In the genomic region with DNA sequence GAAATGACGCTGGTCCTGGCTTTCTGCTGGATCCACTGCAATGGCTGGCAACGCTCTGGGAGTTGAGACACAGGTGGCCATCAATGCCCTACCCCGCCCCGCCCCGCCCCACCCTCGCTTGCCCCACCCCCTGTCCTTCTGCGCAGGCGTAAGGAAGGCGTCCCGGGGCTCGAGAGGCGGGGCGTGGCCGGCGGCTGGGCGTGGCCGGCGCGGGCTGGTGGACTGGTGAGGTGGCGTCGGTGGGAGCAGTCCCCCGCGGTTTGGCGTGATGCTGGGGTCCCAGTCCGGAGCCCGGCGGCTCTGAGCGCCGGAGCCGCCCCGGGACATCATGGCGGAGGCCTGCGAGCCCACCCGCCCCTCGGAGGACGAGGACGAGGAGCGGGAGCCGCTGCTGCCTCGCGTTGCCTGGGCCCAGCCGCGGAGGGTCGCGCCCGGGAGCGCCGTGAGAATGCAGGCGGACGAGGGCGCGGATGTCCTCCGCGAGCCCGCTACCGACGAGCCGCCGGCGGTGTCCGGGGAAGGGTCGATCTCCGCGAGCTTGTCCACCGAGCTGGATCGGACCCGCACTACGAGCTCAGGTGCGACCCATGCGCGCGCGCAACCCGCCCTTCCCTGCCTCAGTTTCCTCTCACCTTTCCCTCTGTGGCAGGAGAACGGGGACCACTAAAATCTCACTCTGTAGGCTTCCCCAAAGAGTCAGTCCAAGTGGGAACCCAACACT, we compare ENCODE assay signal across 7 mouse cellular contexts. TPM values are rescaled to one million over a fixed set of nuclear protein-coding genes. Genes with fewer than 3 reads are reported as not detected.
DNase-seq lines count a peak whose midpoint lies in the region; ATAC-seq and TF ChIP-seq lines count a peak whose summit lies in the region.

Pi4k2b (plus strand) TSS at position 184 of the 721 bp plus-strand sequence.

- peak; percentile 94 for ATAC-seq in intestine, postnatal 0 days
- peak; percentile 91 for ATAC-seq in limb, embryonic 11.5 days (ENCODE audit: insufficient number of reproducible peaks, low FRiP score, low TSS enrichment, low read depth)
- peak; percentile 93 for ATAC-seq in midbrain, embryonic 13.5 days

- no peak for TF ChIP-seq CTCF in intestine, postnatal 0 days (IDR thresholded peaks at IDR 0.05; ENCODE audit: low read depth)
- no peak for TF ChIP-seq CTCF in small intestine, adult 2 months (IDR thresholded peaks at IDR 0.05; ENCODE audit: extremely low read depth, insufficient read length, insufficient replicate concordance, low read depth, low read length)

- peak within 1 kb of the TSS; percentile 98 for H3K4me3 ChIP-seq in intestine, postnatal 0 days (ENCODE audit: low read depth, low read length)
- H3K4me3 ChIP-seq in limb, embryonic 11.5 days (ENCODE audit: low read depth, low read length) = peak within 1 kb of the TSS; percentile 79
- peak within 1 kb of the TSS; percentile 73 for H3K4me3 ChIP-seq in midbrain, embryonic 13.5 days (replicated peaks)
- peak within 1 kb of the TSS; percentile 100 for H3K4me3 ChIP-seq in small intestine, adult 2 months (ENCODE audit: low read depth, low read length)

- under 1% methylated on average over 73 of the region's 75 CpGs for WGBS in intestine, postnatal 0 days
- under 1% methylated on average over 75 of the region's 75 CpGs for WGBS in limb, embryonic 11.5 days
- under 1% methylated on average over 59 of the region's 75 CpGs for WGBS in midbrain, embryonic 13.5 days
- under 1% methylated on average over 75 of the region's 75 CpGs for WGBS in small intestine, adult 2 months

- H3K9me3 ChIP-seq in intestine, postnatal 0 days (ENCODE audit: control insufficient read depth) = no peaks in the 10 kb centered on the region
- H3K9me3 ChIP-seq in limb, embryonic 11.5 days (ENCODE audit: control insufficient read depth, low read length) = no peaks in the 10 kb centered on the region
- no peaks in the 10 kb centered on the region for H3K9me3 ChIP-seq in midbrain, embryonic 13.5 days

- H3K27me3 ChIP-seq in intestine, postnatal 0 days (replicated peaks; ENCODE audit: control insufficient read depth, insufficient read depth, low read length) = no peaks in the 10 kb centered on the region
- no peaks in the 10 kb centered on the region for H3K27me3 ChIP-seq in limb, embryonic 11.5 days (ENCODE audit: control insufficient read depth, insufficient read depth, low read length)
- H3K27me3 ChIP-seq in midbrain, embryonic 13.5 days = 0 out of 2 replicates have a peak, but pooled peaks cover 2% of the 10 kb centered on the region
- no peaks in the 10 kb centered on the region for H3K27me3 ChIP-seq in small intestine, adult 2 months (ENCODE audit: control insufficient read depth, insufficient read depth, low read length)

- peak within 1 kb of the TSS; percentile 90 for H3K9ac ChIP-seq in intestine, postnatal 0 days (ENCODE audit: low read depth, low read length)
- peak within 1 kb of the TSS; percentile 89 for H3K9ac ChIP-seq in limb, embryonic 11.5 days (ENCODE audit: low read length)
- H3K9ac ChIP-seq in midbrain, embryonic 13.5 days (replicated peaks) = peak within 1 kb of the TSS; percentile 72

- H3K4me2 ChIP-seq in intestine, postnatal 0 days (replicated peaks; ENCODE audit: low read depth) = peak within 1 kb of the TSS; percentile 79
- H3K4me2 ChIP-seq in limb, embryonic 11.5 days (ENCODE audit: low read depth, severe bottlenecking) = peak within 1 kb of the TSS; percentile 74
- H3K4me2 ChIP-seq in midbrain, embryonic 13.5 days (replicated peaks) = peak within 1 kb of the TSS; percentile 85

- no peaks in the 10 kb centered on the region for H3K36me3 ChIP-seq in intestine, postnatal 0 days (ENCODE audit: control insufficient read depth, insufficient read depth)
- no peaks in the 10 kb centered on the region for H3K36me3 ChIP-seq in limb, embryonic 11.5 days (ENCODE audit: control insufficient read depth, insufficient read depth, low read length)
- no peaks in the 10 kb centered on the region for H3K36me3 ChIP-seq in midbrain, embryonic 13.5 days
- H3K36me3 ChIP-seq in small intestine, adult 2 months (ENCODE audit: control insufficient read depth, insufficient read depth, low read length) = no peaks in the 10 kb centered on the region

- peak; percentile 57; the same call in 1 of the 2 replicates for TF ChIP-seq POLR2A in small intestine, adult 2 months (IDR thresholded peaks at IDR 0.05; ENCODE audit: low read depth, low read length)

- peak; percentile 89 for DNase-seq in adrenal gland, adult 2 months
- peak; percentile 61 for DNase-seq in embryo, embryonic 11.5 days (ENCODE audit: low read depth, low spot score)
- DNase-seq in gastrocnemius, postnatal 4 days (ENCODE audit: low spot score in 2 of 2) = peak; percentile 65 to 84
- peak; percentile 91 for DNase-seq in limb, embryonic 11.5 days (ENCODE audit: low spot score)

- H3K27ac ChIP-seq in intestine, postnatal 0 days (ENCODE audit: low read depth, low read length) = peak within 1 kb of the TSS; percentile 92
- peak within 1 kb of the TSS; percentile 77 for H3K27ac ChIP-seq in limb, embryonic 11.5 days (replicated peaks; ENCODE audit: low read depth, low read length)
- H3K27ac ChIP-seq in midbrain, embryonic 13.5 days = peak within 1 kb of the TSS; percentile 39; the same call in 1 of the 2 replicates
- peak within 1 kb of the TSS; percentile 94 for H3K27ac ChIP-seq in small intestine, adult 2 months (ENCODE audit: insufficient read depth, low read depth, low read length)

- H3K4me1 ChIP-seq in intestine, postnatal 0 days (replicated peaks; ENCODE audit: control insufficient read depth, insufficient read depth, low read length) = no peaks in the 10 kb centered on the region
- no peaks in the 10 kb centered on the region for H3K4me1 ChIP-seq in limb, embryonic 11.5 days (ENCODE audit: control insufficient read depth, insufficient read depth, low read length)
- peaks cover 7% of the 10 kb centered on the region; the same call in 1 of the 2 replicates for H3K4me1 ChIP-seq in midbrain, embryonic 13.5 days (replicated peaks)
- no peaks in the 10 kb centered on the region; the same call in 1 of the 2 replicates for H3K4me1 ChIP-seq in small intestine, adult 2 months (ENCODE audit: control insufficient read depth, insufficient read depth, insufficient read length, low read length)

RNA-seq across cellular contexts. Expression of gene Pi4k2b, which starts in this region (rescaled TPM):
- total RNA-seq in adrenal gland, adult 2 months (2021) = 10 to 100 TPM in 1 of 2 experiments, 1 to 10 TPM in 1; 7.7 to 10.7 TPM
- 11.3 and 12.6 TPM in 2 replicates for polyA plus RNA-seq in adrenal gland, adult 2 months (2012; rRNA removed)
- 1 to 10 TPM; 7.8 to 8.1 TPM for total RNA-seq in gastrocnemius, postnatal 4 days (2021)
- polyA plus RNA-seq in intestine, postnatal 0 days (2015; fragmentation: Nextera tagmentation; extraction: Ambion mirVana) = 40.9 and 43.1 TPM in 2 replicates
- 22.8 TPM in 2 replicates for polyA plus RNA-seq in limb, embryonic 11.5 days (2014; fragmentation: Nextera tagmentation; extraction: Ambion mirVana)
- 5.9 and 6.2 TPM in 2 replicates for polyA plus RNA-seq in midbrain, embryonic 13.5 days (2015; fragmentation: Nextera tagmentation; extraction: Ambion mirVana)
- 62.1 and 149 TPM in 2 replicates for polyA plus RNA-seq in small intestine, adult 2 months (2012; rRNA removed)

Comparison
In these comparisons a context has a peak if more than half of its experiments do, and no peak if none do; other contexts are left out.
1. Peak in every context shown above with its lines: DNase-seq, ATAC-seq, H3K4me3 ChIP-seq and H3K27ac ChIP-seq.
2. H3K27ac ChIP-seq: peak in every context shown above with its lines; median percentile 94 in small intestine, adult 2 months; 92 in intestine, postnatal 0 days; 77 in limb, embryonic 11.5 days; 39 in midbrain, embryonic 13.5 days.